Mouse (Mus musculus): Measurements from ENCODE around the gene Cenpn. TPM values are rescaled to one million over a fixed set of nuclear protein-coding genes. Genes with fewer than 3 reads are reported as not detected.

Gene Cenpn
- polyA plus RNA-seq, 1 experiment from 2014 or later = 71.6 TPM

DNA sequence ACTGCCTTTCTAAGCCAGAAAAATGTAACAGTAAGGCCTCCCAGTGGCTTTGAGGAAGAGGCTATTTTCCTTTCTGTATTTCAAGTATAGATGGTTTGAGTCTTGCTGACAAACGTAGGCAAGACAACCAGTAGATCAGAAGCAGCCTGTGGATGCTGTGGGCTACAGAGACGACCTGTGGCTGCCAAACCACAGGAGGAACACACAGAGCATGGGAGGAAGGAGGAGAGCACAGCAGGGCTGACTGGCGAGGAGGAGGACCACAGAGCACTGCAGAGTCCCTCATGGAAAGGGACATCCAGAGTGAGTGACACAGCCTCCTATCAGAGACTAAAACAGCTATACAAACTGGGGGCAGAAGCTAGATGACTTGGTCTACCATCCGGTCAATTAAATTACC, 16.3 kb upstream of the Cenpn start:
- Histone ChIP-seq H3K9me3 (replicated peaks) (peaks cover 9% of the 10 kb centered on the region), H3K27me3 (ENCODE audit: low read depth, poor library complexity, severe bottlenecking) (no peaks in the 10 kb centered on the region), H3K27ac (replicated peaks) (no peak overlapping the region), H3K36me3 (peaks cover 53% of the 10 kb centered on the region), H3K4me3 (no peak overlapping the region), H3K4me1 (no peaks in the 10 kb centered on the region)
- DNase-seq (ENCODE audit: low spot score) = no peak
- 93% methylated on average over 4 of the region's 4 CpGs for WGBS

DNA sequence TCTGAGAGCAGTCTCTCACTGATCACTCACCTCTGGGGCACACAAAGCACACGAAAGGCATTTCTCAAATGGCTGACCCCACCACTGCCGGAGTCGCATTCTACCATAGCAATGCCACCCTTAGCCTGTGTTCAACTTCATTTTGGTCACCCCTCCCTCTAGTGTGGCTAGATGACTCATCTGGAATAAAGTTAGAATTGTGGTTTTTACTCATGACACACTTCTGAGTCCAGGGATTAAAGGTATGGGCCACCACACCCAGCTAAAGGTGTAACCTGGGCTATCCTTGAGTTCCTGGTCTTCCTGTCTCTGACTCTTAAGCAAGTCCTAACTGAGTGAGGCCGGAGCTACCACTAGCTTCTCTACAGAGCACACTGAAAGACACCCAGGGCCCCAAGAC, 15.7 kb upstream of the Cenpn start:
- Histone ChIP-seq H3K4me3 (no peak overlapping the region), H3K27me3 (ENCODE audit: low read depth, poor library complexity, severe bottlenecking) (no peaks in the 10 kb centered on the region), H3K9me3 (replicated peaks) (peaks cover 9% of the 10 kb centered on the region), H3K4me1 (no peaks in the 10 kb centered on the region), H3K27ac (replicated peaks) (no peak overlapping the region), H3K36me3 (peaks cover 58% of the 10 kb centered on the region)
- no peak for DNase-seq (ENCODE audit: low spot score)
- WGBS = 95% methylated on average over 4 of the region's 4 CpGs

GRCm38 (mm10) chr8:116921005-116921336, 559 bp upstream of the Cenpn start:
- no peak for DNase-seq (ENCODE audit: low spot score)
- peak overlapping the region; percentile 97 for H3K27ac ChIP-seq (replicated peaks)
- H3K9me3 ChIP-seq (replicated peaks) = no peaks in the 10 kb centered on the region
- peak overlapping the region; percentile 88 for H3K4me3 ChIP-seq
- H3K36me3 ChIP-seq = peaks cover 37% of the 10 kb centered on the region
- H3K27me3 ChIP-seq (ENCODE audit: low read depth, poor library complexity, severe bottlenecking) = no peaks in the 10 kb centered on the region
- WGBS = under 1% methylated on average over 22 of the region's 22 CpGs
- peaks cover 18% of the 10 kb centered on the region for H3K4me1 ChIP-seq

GRCm38 (mm10) chr8:116922060-116922757, 679 bp downstream of the Cenpn start:
- peaks cover 18% of the 10 kb centered on the region for H3K4me1 ChIP-seq
- no peaks in the 10 kb centered on the region for H3K27me3 ChIP-seq (ENCODE audit: low read depth, poor library complexity, severe bottlenecking)
- WGBS = 35% methylated on average over 17 of the region's 17 CpGs
- DNase-seq (ENCODE audit: low spot score) = no peak
- H3K36me3 ChIP-seq = peaks cover 38% of the 10 kb centered on the region
- no peaks in the 10 kb centered on the region for H3K9me3 ChIP-seq (replicated peaks)
- peak overlapping the region; percentile 97 for H3K27ac ChIP-seq (replicated peaks)
- H3K4me3 ChIP-seq = peak overlapping the region; percentile 88

DNA sequence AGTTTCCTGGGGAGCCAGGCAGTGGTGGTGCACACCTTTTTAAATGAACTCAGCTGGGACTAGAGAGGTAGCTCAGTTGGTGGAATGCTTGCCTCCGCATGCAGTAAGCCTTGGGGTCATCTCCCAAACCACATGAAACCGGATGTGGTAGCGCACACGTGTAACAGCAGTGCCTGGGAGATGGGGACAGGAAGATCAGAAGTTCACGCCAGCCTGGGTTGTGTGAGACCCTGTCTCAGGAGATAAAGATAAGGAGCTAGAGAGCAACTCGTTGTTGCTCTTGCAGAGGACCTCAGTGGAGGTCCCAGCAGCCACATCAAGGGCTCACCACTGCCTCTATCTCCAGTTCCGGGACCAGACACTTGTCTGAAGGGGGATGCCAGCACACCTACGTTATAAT, 2.0 kb downstream of the Cenpn start:
- H3K27ac ChIP-seq (replicated peaks) = no peak overlapping the region
- no peaks in the 10 kb centered on the region for H3K27me3 ChIP-seq (ENCODE audit: low read depth, poor library complexity, severe bottlenecking)
- H3K4me1 ChIP-seq = peaks cover 18% of the 10 kb centered on the region
- peaks cover 50% of the 10 kb centered on the region for H3K36me3 ChIP-seq
- H3K9me3 ChIP-seq (replicated peaks) = no peaks in the 10 kb centered on the region
- WGBS = 88% methylated on average over 8 of the region's 8 CpGs
- no peak for DNase-seq (ENCODE audit: low spot score)
- no peak overlapping the region for H3K4me3 ChIP-seq

- Histone ChIP-seq H3K4me1 (no peaks in the 10 kb centered on the region; the same call in 1 of the 2 replicates), H3K4me3 (no peak overlapping the region), H3K27ac (replicated peaks) (no peak overlapping the region), H3K36me3 (peaks cover 93% of the 10 kb centered on the region), H3K27me3 (ENCODE audit: low read depth, poor library complexity, severe bottlenecking) (no peaks in the 10 kb centered on the region), H3K9me3 (replicated peaks) (no peaks in the 10 kb centered on the region)
- WGBS = 83% methylated on average over 9 of the region's 9 CpGs
- DNase-seq (ENCODE audit: low spot score) = peak; percentile 25
Observed at GRCm38 (mm10) chr8:116927880-116928279, 6.3 kb downstream of the Cenpn start.

- no peak overlapping the region for H3K27ac ChIP-seq (replicated peaks)
- DNase-seq (ENCODE audit: low spot score) = no peak
- 91% methylated on average over 5 of the region's 5 CpGs for WGBS
- H3K4me1 ChIP-seq = no peaks in the 10 kb centered on the region
- no peak overlapping the region for H3K4me3 ChIP-seq
- H3K9me3 ChIP-seq (replicated peaks) = no peaks in the 10 kb centered on the region
- peaks cover 98% of the 10 kb centered on the region for H3K36me3 ChIP-seq
- no peaks in the 10 kb centered on the region for H3K27me3 ChIP-seq (ENCODE audit: low read depth, poor library complexity, severe bottlenecking)
Observed at GRCm38 (mm10) chr8:116928588-116928987, 7.1 kb downstream of the Cenpn start.

DNA sequence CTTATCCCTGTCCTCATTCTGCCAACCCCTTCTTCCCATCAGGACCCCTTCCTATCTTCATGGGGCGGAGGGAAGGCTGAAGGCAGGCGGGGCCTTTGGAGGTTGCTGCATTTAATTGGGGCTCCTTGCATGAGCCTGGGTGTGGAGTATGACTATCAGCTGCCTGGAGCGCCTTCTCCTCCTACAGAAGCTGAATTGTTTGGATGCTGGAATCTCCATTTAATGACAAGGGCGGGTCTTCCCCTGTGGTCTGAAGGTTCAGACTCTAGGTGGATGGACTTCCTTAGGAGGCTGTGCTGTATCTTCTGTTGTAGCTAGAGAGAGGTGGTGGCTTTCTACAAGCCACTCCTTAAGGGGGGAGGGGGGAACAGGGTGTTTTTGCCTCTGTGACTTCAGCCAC, 13.4 kb downstream of the Cenpn start:
- WGBS = 91% methylated on average over 4 of the region's 4 CpGs
- no peak overlapping the region for H3K27ac ChIP-seq (replicated peaks)
- peaks cover 98% of the 10 kb centered on the region for H3K36me3 ChIP-seq
- peaks cover 6% of the 10 kb centered on the region; the same call in 1 of the 2 replicates for H3K4me1 ChIP-seq
- H3K9me3 ChIP-seq (replicated peaks) = no peaks in the 10 kb centered on the region
- no peak for DNase-seq (ENCODE audit: low spot score)
- no peak overlapping the region for H3K4me3 ChIP-seq
- H3K27me3 ChIP-seq (ENCODE audit: low read depth, poor library complexity, severe bottlenecking) = no peaks in the 10 kb centered on the region

- DNase-seq (ENCODE audit: low spot score) = peak; percentile 30
- H3K36me3 ChIP-seq = peaks cover 96% of the 10 kb centered on the region
- H3K4me3 ChIP-seq = no peak overlapping the region
- WGBS = 53% methylated on average over 6 of the region's 6 CpGs
- H3K27me3 ChIP-seq (ENCODE audit: low read depth, poor library complexity, severe bottlenecking) = no peaks in the 10 kb centered on the region
- no peaks in the 10 kb centered on the region for H3K9me3 ChIP-seq (replicated peaks)
- no peak overlapping the region for H3K27ac ChIP-seq (replicated peaks)
- H3K4me1 ChIP-seq = peaks cover 6% of the 10 kb centered on the region; the same call in 1 of the 2 replicates
Observed at GRCm38 (mm10) chr8:116935506-116935905, 14.0 kb downstream of the Cenpn start.

DNA sequence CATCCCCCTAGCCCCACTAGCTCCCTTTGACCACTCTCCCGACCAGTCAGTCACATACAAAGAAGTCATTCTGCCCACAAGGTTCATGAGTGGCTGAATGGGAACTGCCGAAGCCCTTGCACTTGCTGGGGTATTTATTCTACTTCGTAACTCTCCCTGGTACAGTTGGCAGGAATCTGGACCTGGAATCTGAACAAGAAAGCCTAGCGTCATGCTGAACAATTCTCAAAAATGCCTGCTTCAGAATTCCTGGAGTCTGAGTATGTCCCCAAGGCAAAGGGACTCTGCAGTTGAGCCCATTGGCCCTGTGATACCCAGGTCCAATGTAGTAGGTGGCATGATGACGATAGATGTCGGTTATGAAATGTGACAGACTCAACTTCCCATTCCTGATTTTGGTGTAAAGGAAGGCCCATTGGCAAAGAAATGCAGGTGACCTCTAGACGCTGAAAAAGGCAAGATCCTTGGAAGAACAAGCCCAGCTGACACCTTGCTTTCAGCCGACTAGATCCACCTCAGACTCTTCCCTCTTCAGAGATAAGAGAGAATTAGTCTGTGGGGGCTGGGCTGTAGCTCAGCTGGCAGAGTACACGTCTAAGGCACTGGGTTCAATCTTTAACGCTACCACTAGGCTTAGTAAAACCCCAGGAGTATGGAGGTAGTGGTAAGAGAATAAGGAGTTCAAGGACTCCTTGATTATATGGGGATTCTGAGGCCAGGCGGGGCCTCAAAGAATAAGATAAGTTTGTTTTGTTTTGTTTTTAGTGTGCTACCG, 20.9 kb downstream of the Cenpn start:
- no peak overlapping the region for H3K27ac ChIP-seq (replicated peaks)
- H3K4me3 ChIP-seq = no peak overlapping the region
- H3K4me1 ChIP-seq = peaks cover 24% of the 10 kb centered on the region
- no peaks in the 10 kb centered on the region for H3K27me3 ChIP-seq (ENCODE audit: low read depth, poor library complexity, severe bottlenecking)
- 85% methylated on average over 12 of the region's 12 CpGs for WGBS
- DNase-seq (ENCODE audit: low spot score) = no peak
- no peaks in the 10 kb centered on the region for H3K9me3 ChIP-seq (replicated peaks)
- peaks cover 40% of the 10 kb centered on the region for H3K36me3 ChIP-seq

- Histone ChIP-seq H3K36me3 (peaks cover 34% of the 10 kb centered on the region), H3K9me3 (replicated peaks) (no peaks in the 10 kb centered on the region), H3K4me1 (peaks cover 24% of the 10 kb centered on the region), H3K27ac (replicated peaks) (peak within 1 kb of the TSS; percentile 88), H3K4me3 (peak within 1 kb of the TSS; percentile 97), H3K27me3 (ENCODE audit: low read depth, poor library complexity, severe bottlenecking) (no peaks in the 10 kb centered on the region)
- WGBS = under 1% methylated on average over 46 of the region's 46 CpGs
- DNase-seq (ENCODE audit: low spot score) = peak; percentile 85
Observed at GRCm38 (mm10) chr8:116943161-116943554, 21.6 kb downstream of the Cenpn start, which contains the start of gene Atmin. Gene Atmin, plus strand, starts transcription at chr8:116943393.

GRCm38 (mm10) chr8:116943555-116944384, 22.2 kb downstream of the Cenpn start:
- Histone ChIP-seq H3K27me3 (ENCODE audit: low read depth, poor library complexity, severe bottlenecking) (no peaks in the 10 kb centered on the region), H3K4me3 (peak overlapping the region; percentile 97), H3K9me3 (replicated peaks) (no peaks in the 10 kb centered on the region), H3K36me3 (peaks cover 28% of the 10 kb centered on the region), H3K27ac (replicated peaks) (peak overlapping the region; percentile 88), H3K4me1 (peaks cover 24% of the 10 kb centered on the region)
- peak; percentile 35 for DNase-seq (ENCODE audit: low spot score)
- under 1% methylated on average over 62 of the region's 62 CpGs for WGBS
